Mouse (Mus musculus) ES-Bruce4 (cell line): ENCODE results near the gene Mss51. TPM values are rescaled to one million over a fixed set of nuclear protein-coding genes. Genes with fewer than 3 reads are reported as not detected.

ENCODE experiments used
- H3K27ac ChIP-seq: 2 replicates; pipeline ENCODE4 v1.5.1; 2012; ENCODE audit warnings: low read length, inconsistent platforms; ENCODE audit not compliant: insufficient read depth
- H3K27me3 ChIP-seq: 2 replicates; pipeline ENCODE4 v1.6.1; 2012; ENCODE audit warnings: mild to moderate bottlenecking, low read length, inconsistent platforms; ENCODE audit not compliant: control insufficient read depth, poor library complexity, insufficient read depth, severe bottlenecking
- H3K36me3 ChIP-seq: 2 replicates; pipeline ENCODE4 v1.6.1; 2012; ENCODE audit warnings: inconsistent platforms, mild to moderate bottlenecking, low read length, moderate library complexity; ENCODE audit not compliant: control insufficient read depth, poor library complexity, insufficient read depth, severe bottlenecking
- H3K4me1 ChIP-seq: one replicate; pipeline ENCODE4 v1.8.1; 2011; ENCODE audit warnings: low read length; ENCODE audit not compliant: control insufficient read depth, insufficient read depth
- H3K4me3 ChIP-seq: 2 replicates; pipeline ENCODE4 v1.5.1; 2011; ENCODE audit warnings: low read depth, mild to moderate bottlenecking, low read length
- H3K9ac ChIP-seq: 2 replicates; pipeline ENCODE4 v1.6.1; 2012; ENCODE audit warnings: low read depth, mild to moderate bottlenecking, inconsistent platforms; ENCODE audit not compliant: poor library complexity, severe bottlenecking
- H3K9me3 ChIP-seq: replicated peaks from 2 replicates; pipeline ENCODE4 v1.6.1; 2012; ENCODE audit warnings: mild to moderate bottlenecking, low read length, inconsistent platforms; ENCODE audit not compliant: control insufficient read depth, poor library complexity, insufficient read depth, severe bottlenecking
- CTCF ChIP-seq: IDR thresholded peaks from one replicate; pipeline ENCODE4 v1.8.1; 2011; ENCODE audit warnings: low read depth, low read length
- EP300 ChIP-seq: IDR thresholded peaks from 2 replicates; pipeline ENCODE4 v1.6.1; 2011; ENCODE audit warnings: low read depth, low read length; ENCODE audit not compliant: insufficient read depth
- POLR2A ChIP-seq: IDR thresholded peaks from one replicate; pipeline ENCODE4 v1.8.1; 2011; ENCODE audit warnings: low read length; ENCODE audit not compliant: insufficient read depth
- polyA plus RNA-seq: library from polyadenylated mRNA; stranded (reverse); fragments of >200 nt; gene quantifications from 2 replicates; pipeline ENCODE4 v1.2.4, GENCODE M21; 2011; ENCODE audit warnings: low read depth; ENCODE audit not compliant: missing spikeins, insufficient read depth, insufficient read length

The Mss51 gene
- polyA plus RNA-seq, 1 experiment, result 3.8 TPM

- Histone ChIP-seq H3K27me3 (no peaks in the 10 kb centered on the region), H3K4me1 (no peaks in the 10 kb centered on the region), H3K27ac (no peak overlapping the region), H3K4me3 (no peak overlapping the region), H3K9me3 (no peaks in the 10 kb centered on the region), H3K9ac (no peak overlapping the region), H3K36me3 (peaks cover 42% of the 10 kb centered on the region)
- no peak for TF ChIP-seq POLR2A
- no peak for TF ChIP-seq EP300
- TF ChIP-seq CTCF, result no peak
Observed at GRCm38 (mm10) chr14:20460216-20460615, 36.5 kb downstream of the Mss51 start.

GRCm38 (mm10) chr14:20458378-20458777, 38.3 kb downstream of the Mss51 start:
- no peak overlapping the region for H3K27ac ChIP-seq
- H3K4me1 ChIP-seq, result no peaks in the 10 kb centered on the region
- H3K4me3 ChIP-seq, result no peak overlapping the region
- no peaks in the 10 kb centered on the region for H3K27me3 ChIP-seq
- no peaks in the 10 kb centered on the region for H3K9me3 ChIP-seq
- H3K36me3 ChIP-seq, result peaks cover 33% of the 10 kb centered on the region
- H3K9ac ChIP-seq, result no peak overlapping the region
- no peak for TF ChIP-seq EP300
- no peak for TF ChIP-seq POLR2A
- no peak for TF ChIP-seq CTCF

GRCm38 (mm10) chr14:20452929-20453328, 43.8 kb downstream of the Mss51 start:
- 0 out of 2 replicates have a peak, but pooled peaks cover 6% of the 10 kb centered on the region for H3K36me3 ChIP-seq
- H3K27me3 ChIP-seq, result no peaks in the 10 kb centered on the region
- TF ChIP-seq POLR2A (no peak), EP300 (no peak), CTCF (no peak)
- 0 out of 2 replicates have a peak overlapping the region, but pooled peaks have one; percentile 54 for H3K27ac ChIP-seq
- no peaks in the 10 kb centered on the region for H3K4me1 ChIP-seq
- peak overlapping the region; percentile 65 for H3K9ac ChIP-seq
- no peaks in the 10 kb centered on the region for H3K9me3 ChIP-seq
- no peak overlapping the region for H3K4me3 ChIP-seq

- Histone ChIP-seq H3K27me3 (no peaks in the 10 kb centered on the region), H3K4me1 (no peaks in the 10 kb centered on the region), H3K4me3 (peak within 1 kb of the TSS; percentile 59), H3K9ac (peak within 1 kb of the TSS; percentile 65), H3K27ac (0 out of 2 replicates have a peak within 1 kb of the TSS, but pooled peaks have one; percentile 54), H3K9me3 (no peaks in the 10 kb centered on the region), H3K36me3 (0 out of 2 replicates have a peak, but pooled peaks cover 4% of the 10 kb centered on the region)
- TF ChIP-seq CTCF (no peak), POLR2A (no peak), EP300 (no peak)
Observed at GRCm38 (mm10) chr14:20451765-20452331, 44.9 kb downstream of the Mss51 start, which contains the start of gene Cfap70. Cfap70 (minus strand) TSS chr14:20452226.

GRCm38 (mm10) chr14:20451302-20451701, 45.4 kb downstream of the Mss51 start:
- Histone ChIP-seq H3K4me1 (no peaks in the 10 kb centered on the region), H3K27ac (no peak overlapping the region), H3K9ac (no peak overlapping the region), H3K9me3 (no peaks in the 10 kb centered on the region), H3K4me3 (peak overlapping the region; percentile 59), H3K36me3 (0 out of 2 replicates have a peak, but pooled peaks cover 2% of the 10 kb centered on the region), H3K27me3 (no peaks in the 10 kb centered on the region)
- TF ChIP-seq POLR2A (no peak), CTCF (no peak), EP300 (no peak)

GRCm38 (mm10) chr14:20447209-20447608, 49.5 kb downstream of the Mss51 start:
- Histone ChIP-seq H3K4me3 (no peak overlapping the region), H3K27ac (no peak overlapping the region), H3K9ac (no peak overlapping the region), H3K27me3 (no peaks in the 10 kb centered on the region), H3K9me3 (no peaks in the 10 kb centered on the region), H3K36me3 (no peaks in the 10 kb centered on the region), H3K4me1 (no peaks in the 10 kb centered on the region)
- no peak for TF ChIP-seq EP300
- no peak for TF ChIP-seq CTCF
- TF ChIP-seq POLR2A, result no peak
